Mouse (Mus musculus) CD4-positive, CD25-positive, alpha-beta regulatory T cell, adult 2 months (primary cell): Measurements from ENCODE around the gene Rnf186.
A peak's percentile ranks its signal among the peaks of the same experiment; 100 is the strongest.

Experiments used
- DNase-seq: peaks from one replicate; pipeline ENCODE4 v3.0.0-alpha.2; 2012; ENCODE audit warnings: low read depth, low spot score

The Rnf186 gene

DNA sequence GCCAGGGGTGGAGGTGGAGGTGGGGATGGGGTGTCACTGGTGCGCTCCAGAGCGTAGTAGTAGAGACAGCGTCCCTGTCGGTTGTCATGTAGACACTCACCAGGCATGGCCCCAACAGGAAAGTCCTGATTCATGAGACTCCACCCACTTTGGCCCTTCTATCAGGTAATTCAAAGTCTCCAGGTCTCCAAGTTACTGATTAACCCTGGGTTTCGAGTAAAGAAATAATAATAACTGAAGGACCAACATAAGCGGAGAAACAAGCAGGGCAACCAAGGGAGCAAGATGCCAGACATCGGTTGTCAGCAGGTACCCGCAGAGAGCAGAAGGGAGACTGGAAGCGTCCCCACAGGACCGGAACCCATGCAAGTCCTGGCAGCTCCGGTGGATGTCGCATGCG lies at the start of gene Rnf186:
Rnf186 (plus strand) TSS at position 247 of the 400 bp plus-strand sequence.
- DNase-seq = no peak

DNA sequence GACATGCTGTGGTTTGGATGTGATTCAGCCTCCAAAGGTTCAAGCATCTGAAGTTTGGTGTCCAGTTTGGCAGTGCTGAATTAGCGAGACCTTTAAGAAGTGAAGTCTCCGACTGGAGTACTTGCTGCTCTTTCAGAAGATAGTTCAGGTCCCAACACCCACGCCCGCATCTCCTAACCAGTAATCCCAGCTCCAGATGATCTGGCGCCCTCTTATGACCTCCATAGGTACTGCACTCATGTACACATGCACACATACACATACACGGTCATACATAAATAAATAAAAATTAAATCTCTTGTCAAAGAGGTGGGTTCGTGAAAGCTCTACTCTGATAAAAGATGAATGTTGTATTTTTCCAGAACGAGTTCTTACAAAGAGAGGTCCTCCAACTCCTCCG lies 49.6 kb upstream of the Rnf186 start:
- DNase-seq = peak; percentile 37

- no peak for DNase-seq
Measured at GRCm38 (mm10) chr4:138921254-138922130, 45.4 kb upstream of the Rnf186 start.

- peak; percentile 94 for DNase-seq
Measured at GRCm38 (mm10) chr4:138922131-138922459, 44.8 kb upstream of the Rnf186 start.

- DNase-seq = no peak
Measured at GRCm38 (mm10) chr4:138925561-138925960, 41.4 kb upstream of the Rnf186 start.

DNA sequence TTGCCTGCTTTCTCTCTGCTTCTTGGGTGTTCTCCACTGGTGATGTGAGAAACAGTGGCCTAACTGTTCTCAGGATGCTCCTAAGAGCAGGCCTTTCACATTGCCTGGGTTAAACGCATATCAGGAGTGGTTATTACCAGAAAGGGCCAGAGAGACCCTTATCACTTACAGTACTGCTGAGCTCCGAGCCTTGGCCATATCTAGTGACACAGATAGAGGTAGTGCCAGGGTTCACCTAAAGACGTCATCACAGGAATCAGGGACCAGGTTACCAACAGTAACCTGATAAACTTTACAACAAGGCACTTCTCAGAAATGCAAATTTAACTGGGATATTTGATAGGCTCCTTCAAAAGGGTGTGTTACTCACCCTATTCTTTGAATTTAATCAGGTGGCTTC lies 33.0 kb upstream of the Rnf186 start:
- no peak for DNase-seq

GRCm38 (mm10) chr4:138934456-138935145 lies 32.3 kb upstream of the Rnf186 start:
- DNase-seq = no peak

GRCm38 (mm10) chr4:138938495-138939269 lies 28.2 kb upstream of the Rnf186 start:
- DNase-seq = peak; percentile 30

GRCm38 (mm10) chr4:138939481-138939880 lies 27.4 kb upstream of the Rnf186 start:
- no peak for DNase-seq

- DNase-seq = no peak
Measured at GRCm38 (mm10) chr4:138941401-138941800, 25.5 kb upstream of the Rnf186 start.

GRCm38 (mm10) chr4:138941966-138942365 lies 24.9 kb upstream of the Rnf186 start:
- peak; percentile 10 for DNase-seq

- peak; percentile 96 for DNase-seq
Measured at GRCm38 (mm10) chr4:138943730-138944129, 23.2 kb upstream of the Rnf186 start.

GRCm38 (mm10) chr4:138948257-138948656 lies 18.7 kb upstream of the Rnf186 start:
- DNase-seq = no peak

DNA sequence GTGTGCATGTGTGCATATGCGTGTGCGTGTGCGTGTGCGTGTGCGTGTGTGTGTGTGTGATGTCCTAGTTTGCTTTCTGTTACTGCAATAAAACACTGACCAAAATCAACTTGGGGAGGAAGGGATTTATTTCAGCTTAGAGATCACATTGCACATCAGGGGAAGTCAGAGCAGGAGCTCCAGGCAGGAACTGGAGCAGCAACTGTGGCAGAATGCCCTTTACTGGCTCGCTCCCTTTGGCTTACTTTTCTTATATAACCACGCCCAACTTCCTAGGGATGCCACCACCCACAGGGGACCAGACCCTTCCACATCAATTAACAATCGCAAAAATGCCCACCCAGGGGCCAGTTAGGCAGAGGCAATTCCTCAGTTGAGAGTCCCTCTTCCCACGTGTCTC lies 8.3 kb upstream of the Rnf186 start:
- no peak for DNase-seq

GRCm38 (mm10) chr4:138959120-138959519 lies 7.8 kb upstream of the Rnf186 start:
- DNase-seq = no peak

GRCm38 (mm10) chr4:138959926-138960325 lies 7.0 kb upstream of the Rnf186 start:
- no peak for DNase-seq

DNA sequence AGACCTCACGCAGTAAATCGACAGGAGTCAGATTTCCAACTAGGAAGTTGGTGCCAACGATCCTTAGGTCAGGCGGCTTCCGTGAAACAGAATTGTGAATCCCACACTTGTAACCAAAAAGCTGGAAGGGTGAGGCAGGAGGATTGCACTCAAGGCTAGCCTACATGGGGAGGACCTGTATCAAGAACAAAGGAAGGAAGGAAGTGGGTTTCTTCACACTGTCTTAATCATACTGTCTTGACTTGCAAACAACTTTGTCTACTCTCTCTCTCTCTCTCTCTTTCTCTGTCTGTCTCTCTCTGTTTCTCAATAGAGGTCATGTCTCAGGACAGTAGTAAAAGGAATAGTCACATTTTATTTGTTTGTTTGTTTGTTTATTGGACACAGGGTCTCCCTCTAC lies 4.2 kb upstream of the Rnf186 start:
- DNase-seq = peak; percentile 19

GRCm38 (mm10) chr4:138965871-138966270 lies 1.0 kb upstream of the Rnf186 start:
- no peak for DNase-seq

- no peak for DNase-seq
Measured at GRCm38 (mm10) chr4:138967485-138967884, 573 bp downstream of the Rnf186 start.

DNA sequence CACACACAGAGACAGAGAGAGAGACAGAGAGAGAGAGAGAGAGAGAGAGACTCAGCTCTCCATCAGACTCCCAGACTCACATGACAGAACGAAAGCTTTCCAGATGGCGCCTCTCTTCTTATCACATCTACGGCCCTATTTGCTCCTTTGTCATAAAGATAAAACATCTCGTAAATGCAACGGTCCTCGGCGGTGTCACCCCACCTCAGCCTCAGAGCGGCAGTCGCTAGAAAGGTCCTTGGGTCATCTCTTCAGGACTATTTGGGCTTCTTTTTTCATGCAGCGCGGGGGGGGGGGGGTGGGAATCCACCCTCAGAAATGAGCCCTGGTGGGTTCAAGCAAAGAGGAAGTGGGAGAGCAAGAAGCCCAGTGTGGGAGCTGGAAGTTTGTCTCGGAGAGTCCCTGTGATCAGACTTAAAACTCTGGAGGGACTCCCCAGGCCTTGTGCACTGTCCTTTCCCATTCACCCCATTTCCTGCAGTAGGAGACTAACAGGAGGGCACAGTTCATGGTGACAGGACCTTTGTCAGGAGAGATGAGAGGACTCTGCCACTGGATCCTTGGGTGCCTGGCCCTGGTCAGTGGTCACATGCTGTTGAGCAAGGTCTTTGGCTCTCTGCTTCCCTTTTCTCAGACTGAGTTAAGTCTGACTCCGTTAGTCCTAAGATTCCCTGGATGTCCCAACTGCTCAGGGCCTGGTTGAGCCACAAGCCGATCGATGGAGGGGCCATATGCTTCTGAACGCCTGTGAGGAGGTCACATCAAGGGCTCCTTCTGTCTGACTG lies 2.1 kb downstream of the Rnf186 start:
- DNase-seq = no peak

- DNase-seq = no peak
Measured at GRCm38 (mm10) chr4:138969736-138970135, 2.8 kb downstream of the Rnf186 start.
